Mouse (Mus musculus): ENCODE results near the gene Rfxap. TPM values are rescaled to one million over a fixed set of nuclear protein-coding genes. Genes with fewer than 3 reads are reported as not detected.

Rfxap gene
- polyA plus RNA-seq (2011; ENCODE audit: insufficient read depth, insufficient read length, low read depth, missing spikeins) = 14.3 and 19.5 TPM in 2 replicates

GRCm38 (mm10) chr3:54807666-54808217 is at the start of gene Rfxap:
Gene Rfxap, minus strand, starts transcription at chr3:54807791.
- Histone ChIP-seq H3K9me3 (replicated peaks; ENCODE audit: control insufficient read depth, insufficient read depth, low read length, poor library complexity, severe bottlenecking) (no peaks in the 10 kb centered on the region; the same call in 1 of the 2 replicates), H3K36me3 (ENCODE audit: control insufficient read depth, insufficient read depth, low read length, poor library complexity, severe bottlenecking) (peaks cover 3% of the 10 kb centered on the region; the same call in 1 of the 2 replicates), H3K27me3 (ENCODE audit: control insufficient read depth, insufficient read depth, low read length, poor library complexity, severe bottlenecking) (peaks cover 5% of the 10 kb centered on the region), H3K4me1 (ENCODE audit: control insufficient read depth, insufficient read depth, low read length) (no peaks in the 10 kb centered on the region), H3K4me3 (ENCODE audit: low read depth, low read length) (peak within 1 kb of the TSS; percentile 83), H3K9ac (ENCODE audit: low read depth, poor library complexity, severe bottlenecking) (peak within 1 kb of the TSS; percentile 74), H3K27ac (ENCODE audit: insufficient read depth, low read length) (no peak within 1 kb of the TSS)
- TF ChIP-seq EP300 (IDR thresholded peaks at IDR 0.05; ENCODE audit: insufficient read depth, low read depth, low read length) (no peak), POLR2A (IDR thresholded peaks at IDR 0.05; ENCODE audit: insufficient read depth, low read length) (peak; percentile 10), CTCF (IDR thresholded peaks at IDR 0.05; ENCODE audit: low read depth, low read length) (no peak)

GRCm38 (mm10) chr3:54835421-54835820 is 27.8 kb upstream of the Rfxap start:
- no peak overlapping the region for H3K4me3 ChIP-seq (ENCODE audit: low read depth, low read length)
- H3K9ac ChIP-seq (ENCODE audit: low read depth, poor library complexity, severe bottlenecking) = no peak overlapping the region
- no peaks in the 10 kb centered on the region for H3K9me3 ChIP-seq (replicated peaks; ENCODE audit: control insufficient read depth, insufficient read depth, low read length, poor library complexity, severe bottlenecking)
- no peak overlapping the region for H3K27ac ChIP-seq (ENCODE audit: insufficient read depth, low read length)
- no peaks in the 10 kb centered on the region for H3K27me3 ChIP-seq (ENCODE audit: control insufficient read depth, insufficient read depth, low read length, poor library complexity, severe bottlenecking)
- no peak for TF ChIP-seq EP300 (IDR thresholded peaks at IDR 0.05; ENCODE audit: insufficient read depth, low read depth, low read length)
- TF ChIP-seq POLR2A (IDR thresholded peaks at IDR 0.05; ENCODE audit: insufficient read depth, low read length) = no peak
- TF ChIP-seq CTCF (IDR thresholded peaks at IDR 0.05; ENCODE audit: low read depth, low read length) = no peak
- H3K4me1 ChIP-seq (ENCODE audit: control insufficient read depth, insufficient read depth, low read length) = no peaks in the 10 kb centered on the region
- H3K36me3 ChIP-seq (ENCODE audit: control insufficient read depth, insufficient read depth, low read length, poor library complexity, severe bottlenecking) = no peaks in the 10 kb centered on the region

- H3K9ac ChIP-seq (ENCODE audit: low read depth, poor library complexity, severe bottlenecking) = no peak overlapping the region
- no peaks in the 10 kb centered on the region for H3K36me3 ChIP-seq (ENCODE audit: control insufficient read depth, insufficient read depth, low read length, poor library complexity, severe bottlenecking)
- no peaks in the 10 kb centered on the region for H3K27me3 ChIP-seq (ENCODE audit: control insufficient read depth, insufficient read depth, low read length, poor library complexity, severe bottlenecking)
- no peaks in the 10 kb centered on the region for H3K9me3 ChIP-seq (replicated peaks; ENCODE audit: control insufficient read depth, insufficient read depth, low read length, poor library complexity, severe bottlenecking)
- no peak overlapping the region for H3K4me3 ChIP-seq (ENCODE audit: low read depth, low read length)
- TF ChIP-seq EP300 (IDR thresholded peaks at IDR 0.05; ENCODE audit: insufficient read depth, low read depth, low read length) = no peak
- TF ChIP-seq CTCF (IDR thresholded peaks at IDR 0.05; ENCODE audit: low read depth, low read length) = no peak
- no peaks in the 10 kb centered on the region for H3K4me1 ChIP-seq (ENCODE audit: control insufficient read depth, insufficient read depth, low read length)
- H3K27ac ChIP-seq (ENCODE audit: insufficient read depth, low read length) = no peak overlapping the region
Measured at GRCm38 (mm10) chr3:54832491-54832890, 24.9 kb upstream of the Rfxap start.

- H3K9me3 ChIP-seq (replicated peaks; ENCODE audit: control insufficient read depth, insufficient read depth, low read length, poor library complexity, severe bottlenecking) = no peaks in the 10 kb centered on the region
- H3K36me3 ChIP-seq (ENCODE audit: control insufficient read depth, insufficient read depth, low read length, poor library complexity, severe bottlenecking) = no peaks in the 10 kb centered on the region
- no peak overlapping the region for H3K27ac ChIP-seq (ENCODE audit: insufficient read depth, low read length)
- TF ChIP-seq CTCF (IDR thresholded peaks at IDR 0.05; ENCODE audit: low read depth, low read length) = no peak
- TF ChIP-seq POLR2A (IDR thresholded peaks at IDR 0.05; ENCODE audit: insufficient read depth, low read length) = no peak
- TF ChIP-seq EP300 (IDR thresholded peaks at IDR 0.05; ENCODE audit: insufficient read depth, low read depth, low read length) = no peak
- H3K27me3 ChIP-seq (ENCODE audit: control insufficient read depth, insufficient read depth, low read length, poor library complexity, severe bottlenecking) = no peaks in the 10 kb centered on the region
- H3K4me1 ChIP-seq (ENCODE audit: control insufficient read depth, insufficient read depth, low read length) = no peaks in the 10 kb centered on the region
- no peak overlapping the region for H3K9ac ChIP-seq (ENCODE audit: low read depth, poor library complexity, severe bottlenecking)
- H3K4me3 ChIP-seq (ENCODE audit: low read depth, low read length) = no peak overlapping the region
Measured at GRCm38 (mm10) chr3:54822526-54822925, 14.9 kb upstream of the Rfxap start.

- no peaks in the 10 kb centered on the region for H3K36me3 ChIP-seq (ENCODE audit: control insufficient read depth, insufficient read depth, low read length, poor library complexity, severe bottlenecking)
- no peak overlapping the region for H3K9ac ChIP-seq (ENCODE audit: low read depth, poor library complexity, severe bottlenecking)
- peak; percentile 96 for TF ChIP-seq CTCF (IDR thresholded peaks at IDR 0.05; ENCODE audit: low read depth, low read length)
- TF ChIP-seq POLR2A (IDR thresholded peaks at IDR 0.05; ENCODE audit: insufficient read depth, low read length) = no peak
- no peak overlapping the region for H3K27ac ChIP-seq (ENCODE audit: insufficient read depth, low read length)
- H3K4me1 ChIP-seq (ENCODE audit: control insufficient read depth, insufficient read depth, low read length) = no peaks in the 10 kb centered on the region
- no peaks in the 10 kb centered on the region for H3K9me3 ChIP-seq (replicated peaks; ENCODE audit: control insufficient read depth, insufficient read depth, low read length, poor library complexity, severe bottlenecking)
- H3K27me3 ChIP-seq (ENCODE audit: control insufficient read depth, insufficient read depth, low read length, poor library complexity, severe bottlenecking) = no peaks in the 10 kb centered on the region
- no peak overlapping the region for H3K4me3 ChIP-seq (ENCODE audit: low read depth, low read length)
Measured at GRCm38 (mm10) chr3:54815292-54815691, 7.7 kb upstream of the Rfxap start.

- no peaks in the 10 kb centered on the region for H3K27me3 ChIP-seq (ENCODE audit: control insufficient read depth, insufficient read depth, low read length, poor library complexity, severe bottlenecking)
- TF ChIP-seq EP300 (IDR thresholded peaks at IDR 0.05; ENCODE audit: insufficient read depth, low read depth, low read length) = no peak
- no peak for TF ChIP-seq POLR2A (IDR thresholded peaks at IDR 0.05; ENCODE audit: insufficient read depth, low read length)
- TF ChIP-seq CTCF (IDR thresholded peaks at IDR 0.05; ENCODE audit: low read depth, low read length) = no peak
- no peak overlapping the region for H3K9ac ChIP-seq (ENCODE audit: low read depth, poor library complexity, severe bottlenecking)
- no peak overlapping the region for H3K27ac ChIP-seq (ENCODE audit: insufficient read depth, low read length)
- H3K4me3 ChIP-seq (ENCODE audit: low read depth, low read length) = no peak overlapping the region
- H3K36me3 ChIP-seq (ENCODE audit: control insufficient read depth, insufficient read depth, low read length, poor library complexity, severe bottlenecking) = no peaks in the 10 kb centered on the region
- no peaks in the 10 kb centered on the region for H3K4me1 ChIP-seq (ENCODE audit: control insufficient read depth, insufficient read depth, low read length)
- H3K9me3 ChIP-seq (replicated peaks; ENCODE audit: control insufficient read depth, insufficient read depth, low read length, poor library complexity, severe bottlenecking) = no peaks in the 10 kb centered on the region
Measured at GRCm38 (mm10) chr3:54814622-54815021, 7.0 kb upstream of the Rfxap start.

Data from ES-Bruce4 (cell line).